Mouse (Mus musculus): ENCODE results near the gene Tufm. TPM values are rescaled to one million over a fixed set of nuclear protein-coding genes. Genes with fewer than 3 reads are reported as not detected.

Tufm gene
- total RNA-seq, 2 experiments from 2014 or later = 88.9 to 94.0 TPM

- DNase-seq = no peak
These were observed 14.5 kb downstream of the Tufm start for GRCm38 (mm10) chr7:126501684-126502022.

GRCm38 (mm10) chr7:126502023-126502741, 15.0 kb downstream of the Tufm start:
- peak; percentile 93 to 94 for DNase-seq

GRCm38 (mm10) chr7:126502751-126503150, 15.6 kb downstream of the Tufm start:
- no peak for DNase-seq

- DNase-seq = peak; percentile 99
These were observed 16.2 kb downstream of the Tufm start, which contains the start of gene Atxn2l for GRCm38 (mm10) chr7:126503273-126503878. Gene Atxn2l, minus strand, starts transcription at chr7:126503437.

- DNase-seq = no peak
These were observed 17.8 kb downstream of the Tufm start for GRCm38 (mm10) chr7:126504913-126505312.

GRCm38 (mm10) chr7:126507126-126507778, 20.1 kb downstream of the Tufm start:
- no peak for DNase-seq

- no peak for DNase-seq
These were observed 24.1 kb downstream of the Tufm start for GRCm38 (mm10) chr7:126511287-126511686.

- no peak for DNase-seq
These were observed 31.2 kb downstream of the Tufm start for GRCm38 (mm10) chr7:126518261-126518941.

- peak in 1 of 2 experiments; percentile 22 for DNase-seq
These were observed 32.4 kb downstream of the Tufm start for GRCm38 (mm10) chr7:126519513-126519912.

- no peak for DNase-seq
These were observed 36.2 kb downstream of the Tufm start for GRCm38 (mm10) chr7:126523316-126523715.

- DNase-seq = no peak
These were observed 41.0 kb downstream of the Tufm start for GRCm38 (mm10) chr7:126528166-126528577.

GRCm38 (mm10) chr7:126533434-126533833, 46.3 kb downstream of the Tufm start:
- no peak for DNase-seq

GRCm38 (mm10) chr7:126535766-126536165, 48.6 kb downstream of the Tufm start:
- no peak for DNase-seq

- DNase-seq = no peak
These were observed 49.3 kb downstream of the Tufm start for GRCm38 (mm10) chr7:126536466-126536865.

- no peak for DNase-seq
These were observed 50.8 kb downstream of the Tufm start for GRCm38 (mm10) chr7:126537820-126538585.

Other genes starting within 250 kb of the Tufm start
- 10 to 100 TPM; 90.8 to 93.6 TPM for gene Sbk1, start 214.7 kb upstream of the Tufm start, total RNA-seq (2021)
- 1 to 10 TPM; 1.5 to 1.6 TPM for gene Lat, start 117.8 kb upstream of the Tufm start, total RNA-seq (2021)
- 10 to 100 TPM; 80.8 to 94.4 TPM for gene Spns1, start 109.9 kb upstream of the Tufm start, total RNA-seq (2021)
- 1 to 10 TPM; 6.3 to 6.6 TPM for gene Nfatc2ip, start 90.6 kb upstream of the Tufm start, total RNA-seq (2021)
- not detected for gene Cd19, start 72.5 kb upstream of the Tufm start, total RNA-seq (2021)
- 10 to 100 TPM; 13.4 to 17.5 TPM for gene Rabep2, start 58.6 kb upstream of the Tufm start, total RNA-seq (2021)
- gene Atp2a1, start 24.3 kb upstream of the Tufm start, total RNA-seq (2021) = under 1 TPM; 0.55 to 0.63 TPM
- 10 to 100 TPM; 72.5 to 73.2 TPM for gene Sh2b1, start 11.9 kb upstream of the Tufm start, total RNA-seq (2021)
- gene Atxn2l, start 16.1 kb downstream of the Tufm start, total RNA-seq (2021) = 100 to 1,000 TPM; 113 to 134 TPM
- gene Eif3c, start 79.0 kb downstream of the Tufm start, total RNA-seq (2021) = 100 to 1,000 TPM; 172 to 177 TPM
- under 1 TPM; 0.40 to 0.42 TPM for gene Apobr, start 97.6 kb downstream of the Tufm start, total RNA-seq (2021)
- gene Cln3, start 98.5 kb downstream of the Tufm start, total RNA-seq (2021) = 10 to 100 TPM; 28.3 to 32.9 TPM
- gene Il27, start 107.6 kb downstream of the Tufm start, total RNA-seq (2021) = not detected
- gene Nupr1, start 143.5 kb downstream of the Tufm start, total RNA-seq (2021) = 1 to 10 TPM; 7.5 to 7.9 TPM
- gene Sgf29, start 161.9 kb downstream of the Tufm start, total RNA-seq (2021) = 10 to 100 TPM; 25.6 to 30.3 TPM
- 10 to 100 TPM in 1 of 2 experiments, 1 to 10 TPM in 1; 6.3 to 11.2 TPM for gene Sult1a1, start 189.1 kb downstream of the Tufm start, total RNA-seq (2021)
- gene Bola2, start 208.0 kb downstream of the Tufm start, total RNA-seq (2021) = 100 to 1,000 TPM in 1 of 2 experiments, 10 to 100 TPM in 1; 98.8 to 109 TPM
- gene Slx1b, start 208.4 kb downstream of the Tufm start, total RNA-seq (2021) = 10 to 100 TPM; 16.2 to 16.4 TPM
- gene Coro1a, start 220.4 kb downstream of the Tufm start, total RNA-seq (2021) = 100 to 1,000 TPM; 114 to 121 TPM